ENCODE assay signal across 12 mouse cellular contexts in genomic region chr19:57478056-57478455, GRCm38 (mm10).
"Had no signal": no experiment of that assay in that cellular context is flagged by ENCODE, and none has a peak within 500 bp of the region (broad histone marks: within the 10 kb centered on the region; RNA-seq: fewer than 3 reads in every experiment).

No protein-coding gene starts in this region.

- DNase-seq: kidney, adult 2 months; kidney, postnatal 14 days; liver, embryonic 13.5 days; liver, postnatal 0 days; right cerebral cortex, adult 18-20 months; right cerebral cortex, postnatal 25 days; thymus, postnatal 25 days had no signal

- H3K27me3 ChIP-seq: kidney, embryonic 15.5 days; limb, embryonic 15.5 days; liver, embryonic 13.5 days had no signal

- H3K36me3 ChIP-seq: midbrain, embryonic 10.5 days had no signal

- H3K4me2 ChIP-seq: kidney, embryonic 15.5 days; limb, embryonic 15.5 days; liver, embryonic 13.5 days had no signal

- H3K9me3 ChIP-seq: kidney, embryonic 15.5 days; limb, embryonic 15.5 days; liver, embryonic 13.5 days; midbrain, embryonic 10.5 days had no signal

- H3K27ac ChIP-seq: kidney, embryonic 15.5 days; left cerebral cortex, adult 2 months; limb, embryonic 15.5 days; liver, embryonic 13.5 days; midbrain, embryonic 10.5 days; stomach, postnatal 0 days had no signal

- ATAC-seq: liver, postnatal 0 days had no signal

- H3K9ac ChIP-seq: kidney, embryonic 15.5 days; limb, embryonic 15.5 days; liver, embryonic 13.5 days; liver, postnatal 0 days had no signal

- H3K4me3 ChIP-seq: kidney, embryonic 15.5 days; left cerebral cortex, adult 2 months; limb, embryonic 15.5 days; liver, embryonic 13.5 days; midbrain, embryonic 10.5 days had no signal
